Mouse (Mus musculus) right cerebral cortex, adult 2 months (tissue): Measurements from ENCODE around the gene Aplnr.
A peak's percentile ranks its signal among the peaks of the same experiment; 100 is the strongest.

Experiments used
- DNase-seq, 2 experiments: peaks; one replicate each; pipeline ENCODE4 v3.0.0; 2021 to 2022; ENCODE audit warnings: low spot score in 2 of 2

The Aplnr gene

DNA sequence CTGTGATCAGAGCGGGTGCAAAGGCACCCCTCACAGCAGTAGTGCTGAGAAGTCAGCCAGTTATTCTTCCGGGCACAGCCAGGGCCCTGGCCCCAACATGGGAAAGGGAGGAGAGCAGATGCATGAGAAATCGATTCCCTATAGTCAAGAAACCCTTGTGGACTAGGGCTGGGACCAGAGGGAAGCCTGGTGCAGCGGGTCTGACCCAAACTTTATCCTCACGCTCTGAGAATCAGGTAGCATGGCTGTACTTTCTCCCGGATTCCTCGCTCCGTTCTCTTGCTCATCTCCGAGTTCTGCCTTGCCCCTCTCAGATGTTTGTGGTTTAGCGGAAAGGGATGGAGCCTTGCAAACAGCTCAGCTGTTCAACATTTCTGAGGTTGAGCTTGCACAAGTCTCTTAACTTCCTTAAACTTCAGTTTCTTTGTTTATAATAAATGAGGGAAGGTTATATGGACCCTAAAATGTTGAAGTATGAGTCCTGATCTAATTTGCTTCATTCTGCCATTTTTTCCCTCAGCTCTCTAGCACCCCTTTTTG is 1.6 kb downstream of the Aplnr start:
- no peak for DNase-seq

GRCm38 (mm10) chr2:85138143-85138542 is 2.1 kb downstream of the Aplnr start:
- DNase-seq: no peak

GRCm38 (mm10) chr2:85139393-85139792 is 3.4 kb downstream of the Aplnr start:
- no peak for DNase-seq

GRCm38 (mm10) chr2:85139846-85140245 is 3.8 kb downstream of the Aplnr start:
- DNase-seq: no peak

GRCm38 (mm10) chr2:85140833-85141232 is 4.8 kb downstream of the Aplnr start:
- DNase-seq: no peak

DNA sequence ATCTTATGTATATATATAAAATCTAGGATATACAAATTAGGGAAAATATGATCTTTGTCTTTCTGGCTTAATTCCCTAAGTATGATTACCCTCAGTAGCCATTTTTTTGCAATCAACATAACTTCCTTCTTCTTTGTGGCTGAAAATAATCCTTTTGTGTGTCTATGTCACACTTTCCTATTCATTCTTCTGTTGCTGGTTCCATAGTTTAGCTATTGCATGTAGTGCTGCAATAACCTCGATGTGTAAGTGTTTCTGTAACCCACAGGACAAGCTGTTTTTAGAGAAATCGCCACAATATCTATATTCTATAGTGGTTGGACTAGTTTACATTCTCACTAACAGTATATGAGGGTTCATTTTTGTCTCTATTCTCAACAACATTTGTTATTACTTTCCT is 8.9 kb downstream of the Aplnr start:
- no peak for DNase-seq

GRCm38 (mm10) chr2:85145346-85145745 is 9.3 kb downstream of the Aplnr start:
- no peak for DNase-seq

GRCm38 (mm10) chr2:85147481-85147880 is 11.5 kb downstream of the Aplnr start:
- no peak for DNase-seq

GRCm38 (mm10) chr2:85150373-85150772 is 14.3 kb downstream of the Aplnr start:
- no peak for DNase-seq

DNA sequence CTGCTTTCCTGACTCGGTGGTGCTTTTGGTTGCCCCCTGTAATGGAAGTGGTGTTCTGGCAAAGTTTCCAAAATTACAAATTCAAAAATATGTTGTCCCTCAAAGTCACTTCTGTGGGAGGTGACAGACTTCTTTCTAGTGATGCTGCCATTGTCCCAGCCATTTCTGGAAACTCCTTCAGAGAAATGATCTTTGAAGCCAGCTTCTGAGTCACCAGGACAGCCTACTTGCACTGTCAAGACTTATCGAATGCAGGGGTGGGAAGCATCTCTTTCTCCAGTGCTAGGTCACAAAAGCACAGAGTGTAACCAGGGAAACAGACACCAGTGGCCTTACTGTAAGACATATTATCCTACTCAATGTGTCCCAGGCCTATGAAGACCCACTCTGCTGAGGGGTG is 15.2 kb downstream of the Aplnr start:
- DNase-seq: peak in 1 of 2 experiments; percentile 9

- DNase-seq: no peak
Observed at GRCm38 (mm10) chr2:85155334-85155733, 19.3 kb downstream of the Aplnr start.

DNA sequence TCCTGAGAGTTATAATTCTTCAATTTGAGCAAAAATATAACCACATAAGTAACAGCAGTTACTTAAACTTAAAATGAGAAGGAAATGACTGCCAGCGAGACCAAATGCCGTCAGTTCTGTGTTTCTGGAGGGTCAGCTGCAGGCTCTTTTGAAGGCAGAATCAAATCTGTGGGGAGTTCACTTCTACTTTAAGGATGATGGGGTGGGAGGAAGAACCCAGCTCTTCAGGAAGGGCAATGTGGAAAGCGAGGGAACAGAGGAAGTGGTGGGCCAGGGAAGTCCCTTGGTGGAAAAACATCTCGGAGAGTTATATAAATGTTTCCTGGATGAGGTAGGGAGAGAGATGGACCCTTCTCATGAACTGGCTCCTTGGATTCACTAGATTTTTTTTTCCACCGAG is 20.1 kb downstream of the Aplnr start:
- DNase-seq: no peak

- no peak for DNase-seq
Observed at GRCm38 (mm10) chr2:85157382-85157781, 21.4 kb downstream of the Aplnr start.

DNA sequence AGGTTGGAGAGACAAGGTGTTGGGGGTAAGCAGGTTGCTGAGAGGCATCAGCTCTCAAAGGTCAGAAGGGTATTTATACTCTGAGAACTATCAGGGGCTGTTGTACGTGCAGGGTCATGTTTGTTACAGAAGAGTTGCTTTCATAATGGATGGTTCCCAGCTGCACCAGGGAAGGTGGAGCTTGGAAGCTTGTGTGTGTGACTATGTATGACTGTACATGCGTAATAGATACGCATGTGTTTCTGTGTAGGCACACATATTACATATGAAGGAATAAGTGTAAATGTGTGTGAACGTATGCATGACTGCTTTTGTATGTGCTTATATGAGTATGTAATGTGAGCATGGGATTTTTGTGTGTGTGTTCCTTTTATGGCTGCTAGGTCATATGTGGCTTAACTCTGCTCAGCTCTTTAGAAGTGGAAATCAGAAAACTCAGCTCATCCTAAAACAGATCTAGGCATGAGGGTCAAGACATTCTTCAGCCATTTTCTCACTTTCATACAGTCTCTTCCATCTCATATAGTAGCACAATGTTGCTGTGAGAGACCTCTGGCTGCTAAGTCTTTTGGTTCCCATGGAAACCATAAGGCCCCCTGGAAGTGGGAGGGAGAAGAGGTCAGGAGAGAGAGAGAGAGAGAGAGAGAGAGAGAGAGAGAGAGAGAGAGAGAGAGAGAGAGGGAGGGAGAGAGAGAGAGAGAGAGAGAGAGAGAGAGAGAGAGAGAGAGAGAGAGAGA is 25.0 kb downstream of the Aplnr start:
- no peak for DNase-seq

DNA sequence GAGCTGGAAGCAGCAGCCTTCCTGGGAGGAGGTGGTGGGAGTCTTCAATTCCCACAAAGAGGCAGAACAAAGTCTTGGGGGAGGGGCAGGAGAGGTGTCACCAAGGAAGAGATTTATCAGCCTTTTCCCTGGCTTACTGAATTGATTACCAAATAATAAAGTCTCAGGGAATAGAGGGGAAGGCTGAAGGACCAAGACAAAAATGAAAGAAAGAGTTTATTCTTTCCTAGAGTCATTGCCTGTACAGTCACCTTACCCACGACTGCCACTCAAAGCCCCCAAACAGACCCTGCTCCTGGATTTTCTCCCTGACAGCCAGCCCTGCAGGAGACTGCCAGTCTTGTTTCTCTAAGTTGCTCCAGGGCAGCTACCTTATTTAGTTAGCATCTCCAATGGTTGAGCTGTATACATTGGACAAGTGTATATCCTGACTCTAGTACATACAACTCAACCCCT is 25.6 kb downstream of the Aplnr start:
- no peak for DNase-seq

DNA sequence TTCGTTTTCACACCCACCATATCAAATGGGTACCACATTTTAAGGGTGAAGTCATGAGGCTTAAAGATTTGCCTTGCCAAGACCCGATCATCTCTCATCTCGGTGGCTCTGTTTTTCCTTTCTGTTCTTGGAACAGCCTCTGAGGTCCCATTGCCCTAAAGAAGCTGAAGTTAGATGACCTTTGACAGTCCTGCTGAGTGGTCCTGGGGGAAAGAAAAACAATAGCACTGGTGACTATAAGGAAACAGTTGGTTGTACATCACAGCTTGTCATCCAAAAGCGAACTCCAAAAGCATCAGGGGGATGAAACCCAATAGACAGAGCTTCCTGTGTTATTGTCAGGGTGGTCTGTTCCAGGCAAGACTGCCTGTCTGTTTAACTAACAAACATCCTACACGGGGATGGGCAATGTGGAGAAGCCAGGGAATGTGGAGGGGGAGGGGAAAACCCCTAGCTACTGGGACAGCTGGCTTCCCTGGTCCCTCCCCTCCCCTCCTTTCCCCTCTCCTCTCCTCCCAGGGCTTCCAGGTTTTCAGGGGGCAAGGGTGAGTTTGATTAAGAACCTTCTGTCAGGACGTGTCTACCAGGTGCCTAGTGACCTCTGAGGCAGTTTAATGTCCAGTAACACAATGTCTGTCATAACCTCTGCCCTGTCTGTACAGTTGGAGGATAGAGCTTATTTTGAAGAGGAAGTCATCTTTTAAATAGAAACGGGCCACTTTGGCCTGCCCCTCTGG is 27.5 kb downstream of the Aplnr start:
- DNase-seq: no peak

GRCm38 (mm10) chr2:85167624-85168023 is 31.6 kb downstream of the Aplnr start:
- no peak for DNase-seq

DNA sequence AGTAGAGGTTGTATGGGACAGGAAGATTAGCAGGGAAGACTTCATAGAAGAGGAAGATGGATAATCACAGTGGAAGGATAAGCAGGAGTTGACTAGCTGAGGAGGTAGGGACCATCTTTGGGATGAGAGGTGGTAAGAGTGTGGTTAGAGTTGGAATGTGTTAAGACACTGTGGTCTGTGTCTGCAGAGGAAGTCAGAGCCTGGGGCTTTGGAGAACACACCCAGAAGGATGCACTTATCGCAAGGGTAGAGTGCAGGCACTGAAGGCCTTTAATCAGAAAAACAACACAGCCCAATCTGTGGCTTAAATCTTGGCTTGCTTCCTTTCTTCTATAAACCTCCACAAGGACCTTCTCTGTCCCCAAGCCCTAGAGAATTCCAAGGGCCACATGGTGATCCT is 32.3 kb downstream of the Aplnr start:
- no peak for DNase-seq

DNA sequence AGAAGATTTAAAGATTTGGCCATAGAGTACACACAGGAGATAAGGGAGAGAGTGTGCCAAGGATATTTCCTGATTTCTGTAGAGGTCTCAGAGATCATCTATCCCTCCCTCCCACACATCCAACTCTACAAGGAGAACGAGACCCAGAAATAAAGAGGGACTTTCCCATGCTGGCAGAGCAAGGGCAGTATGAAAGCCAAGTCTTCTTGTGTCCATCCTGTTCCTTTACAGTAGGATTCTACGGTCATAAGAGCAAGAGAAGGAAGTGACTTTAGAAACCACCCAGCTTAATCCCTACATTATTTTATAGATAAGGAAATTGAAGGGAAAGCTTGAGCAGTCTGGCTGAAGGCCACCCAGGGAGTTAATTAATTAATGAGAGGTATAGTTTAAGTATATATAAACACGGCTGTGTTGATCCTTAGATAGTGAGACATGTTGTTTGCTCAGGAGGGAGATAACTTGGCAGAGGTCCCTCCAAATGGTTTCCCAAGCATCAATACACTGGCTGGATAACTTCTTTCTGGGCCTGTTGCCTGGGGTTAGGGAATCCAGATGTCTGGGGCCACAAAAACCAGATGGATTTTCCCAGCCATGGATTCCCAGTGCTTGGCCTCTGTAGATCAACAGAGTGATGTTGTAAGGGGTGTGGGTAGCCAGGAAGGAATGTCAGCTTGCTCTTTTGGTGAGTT is 36.2 kb downstream of the Aplnr start:
- DNase-seq: no peak

- no peak for DNase-seq
Observed at GRCm38 (mm10) chr2:85172763-85173103, 36.7 kb downstream of the Aplnr start.

GRCm38 (mm10) chr2:85173545-85173944 is 37.5 kb downstream of the Aplnr start:
- no peak for DNase-seq

DNA sequence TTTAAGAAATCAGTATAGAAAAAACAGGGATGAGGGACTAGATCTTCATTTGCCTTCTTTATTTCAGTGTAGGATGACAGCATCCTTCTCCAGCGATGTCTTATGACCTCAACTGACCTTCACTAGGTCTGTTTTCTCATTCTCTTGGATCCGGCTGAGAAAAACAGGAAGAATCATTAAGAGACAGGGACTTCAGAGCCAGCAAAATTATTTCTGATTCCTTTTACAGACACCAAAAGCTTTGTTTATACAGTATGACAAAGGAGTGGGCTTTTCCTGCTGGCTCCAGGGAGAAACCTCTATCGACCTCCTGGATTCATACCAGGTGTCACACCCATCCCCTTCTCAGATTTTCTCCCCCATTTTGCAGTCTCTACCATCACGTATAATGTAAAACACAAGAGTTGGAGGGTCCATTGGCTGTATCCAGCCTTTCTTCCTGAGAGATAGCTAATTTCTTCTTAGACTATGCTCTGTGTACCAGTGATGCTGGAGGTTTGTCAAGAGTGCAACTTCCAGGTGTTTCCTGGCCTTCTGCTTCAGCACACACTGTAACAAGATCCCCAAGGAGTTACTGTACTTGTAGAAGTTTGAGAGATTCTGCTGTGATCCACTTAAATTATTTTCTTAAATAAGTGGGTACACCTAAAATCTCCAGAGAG is 42.2 kb downstream of the Aplnr start:
- DNase-seq: no peak
